In the genomic region with DNA sequence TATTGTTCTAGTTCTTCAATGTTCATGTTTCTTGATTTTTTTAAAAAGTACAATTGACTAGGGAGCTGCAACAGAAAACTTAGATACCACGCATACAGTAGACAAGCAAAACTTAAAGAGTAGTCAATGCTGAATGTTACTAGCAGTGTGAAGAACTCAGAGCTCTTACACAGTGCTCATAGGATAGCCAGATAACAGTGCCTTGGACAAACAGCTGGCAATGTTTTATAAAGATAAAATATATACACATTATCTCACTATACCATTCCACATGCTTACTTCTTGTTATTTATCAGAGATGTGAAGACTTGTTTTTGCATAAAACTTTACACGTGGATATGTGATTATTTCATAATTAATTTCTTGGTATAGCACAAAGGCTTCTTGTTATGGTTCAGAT, we compare ENCODE assay signal across 19 mouse cellular contexts. TPM values are rescaled to one million over a fixed set of nuclear protein-coding genes. Genes with fewer than 3 reads are reported as not detected.
DNase-seq lines count a peak whose midpoint lies in the region; ATAC-seq and TF ChIP-seq lines count a peak whose summit lies in the region.
"Had no signal": no experiment of that assay in that cellular context is flagged by ENCODE, and none has a peak within 500 bp of the region (broad histone marks: within the 10 kb centered on the region; RNA-seq: fewer than 3 reads in every experiment).

No protein-coding gene starts in this region.

- peak in 1 of 2 experiments; percentile 31; a peak in 1 of 4 replicates for TF ChIP-seq EP300 in MEL (IDR thresholded peaks at IDR 0.05; ENCODE audit: low read depth in 1 of 2, low read length in 2 of 2)
- TF ChIP-seq EP300 in liver, postnatal 0 days (IDR thresholded peaks at IDR 0.05; ENCODE audit: low read depth) = peak; percentile 95

- DNase-seq in MEL (ENCODE audit: low read depth, low spot score) = peak; percentile 8
- DNase-seq in c-Kit-positive CD71-positive TER-119-positive erythroid progenitor cells, embryonic 14.5 days (ENCODE audit: low spot score) = peak; percentile 25
- no peak for DNase-seq in liver, embryonic 13.5 days
- DNase-seq in liver, postnatal 0 days = no peak
- no peak for DNase-seq in lung, postnatal 25 days (ENCODE audit: low spot score)
- no peak for DNase-seq in spleen, postnatal 10 days (ENCODE audit: low spot score in 2 of 2)
- DNase-seq in heart, adult 8-10 months (ENCODE audit: low spot score) = no peak
- DNase-seq: adrenal gland, adult 8-10 months; cerebellum, adult 2 months; cerebellum, postnatal 10 days; gastrocnemius, postnatal 14 days; heart, adult 2 months had no signal

- H3K4me2 ChIP-seq in liver, embryonic 13.5 days = no peak overlapping the region
- H3K4me2 ChIP-seq in liver, postnatal 0 days (ENCODE audit: low read depth, low read length) = no peak overlapping the region
- H3K4me2 ChIP-seq: forebrain, embryonic 15.5 days; heart, embryonic 12.5 days; hindbrain, embryonic 15.5 days had no signal

- H3K79me2 ChIP-seq in MEL (ENCODE audit: control insufficient read depth, insufficient read depth, low read length, poor library complexity) = no peaks in the 10 kb centered on the region

- no peak for TF ChIP-seq RAD21 in MEL (IDR thresholded peaks at IDR 0.05; ENCODE audit: low read depth, low read length)

- no peak overlapping the region for H3K9ac ChIP-seq in MEL (ENCODE audit: control insufficient read depth, low read depth, low read length, poor library complexity, severe bottlenecking)
- H3K9ac ChIP-seq in liver, embryonic 13.5 days = no peak overlapping the region
- H3K9ac ChIP-seq in liver, postnatal 0 days (replicated peaks) = no peak overlapping the region
- H3K9ac ChIP-seq: forebrain, embryonic 15.5 days; heart, embryonic 12.5 days; hindbrain, embryonic 15.5 days had no signal

- no peaks in the 10 kb centered on the region for H3K9me3 ChIP-seq in MEL (replicated peaks; ENCODE audit: insufficient read depth, low read length)
- H3K9me3 ChIP-seq in liver, embryonic 13.5 days (replicated peaks) = no peaks in the 10 kb centered on the region
- H3K9me3 ChIP-seq in liver, postnatal 0 days (ENCODE audit: low read length) = no peaks in the 10 kb centered on the region
- H3K9me3 ChIP-seq: embryonic facial prominence, embryonic 10.5 days; forebrain, embryonic 15.5 days; heart, embryonic 12.5 days; hindbrain, embryonic 15.5 days had no signal

- H3K36me3 ChIP-seq in MEL (ENCODE audit: control insufficient read depth in 1 of 2, insufficient read depth in 2 of 2, low read length in 2 of 2) = no peaks in the 10 kb centered on the region
- H3K36me3 ChIP-seq in liver, embryonic 13.5 days = no peaks in the 10 kb centered on the region
- H3K36me3 ChIP-seq in liver, postnatal 0 days (replicated peaks; ENCODE audit: insufficient read depth, low read length) = no peaks in the 10 kb centered on the region
- H3K36me3 ChIP-seq: embryonic facial prominence, embryonic 10.5 days; forebrain, embryonic 15.5 days; heart, embryonic 12.5 days; hindbrain, embryonic 15.5 days had no signal

- H3K27ac ChIP-seq in MEL (ENCODE audit: control insufficient read depth, low read depth, low read length) = no peak overlapping the region
- no peak overlapping the region for H3K27ac ChIP-seq in liver, embryonic 13.5 days
- no peak overlapping the region for H3K27ac ChIP-seq in liver, postnatal 0 days (ENCODE audit: low read depth)
- H3K27ac ChIP-seq: embryonic facial prominence, embryonic 10.5 days; forebrain, embryonic 15.5 days; heart, adult 2 months; hindbrain, embryonic 15.5 days had no signal

- H3K4me1 ChIP-seq in MEL (ENCODE audit: control insufficient read depth in 1 of 2, insufficient read depth in 2 of 2, low read length in 2 of 2) = no peaks in the 10 kb centered on the region
- H3K4me1 ChIP-seq in liver, embryonic 13.5 days (replicated peaks) = no peaks in the 10 kb centered on the region
- H3K4me1 ChIP-seq in liver, postnatal 0 days (ENCODE audit: insufficient read depth) = no peaks in the 10 kb centered on the region
- H3K4me1 ChIP-seq: embryonic facial prominence, embryonic 10.5 days; forebrain, embryonic 15.5 days; heart, embryonic 12.5 days; hindbrain, embryonic 15.5 days had no signal

- TF ChIP-seq CTCF in MEL (IDR thresholded peaks at IDR 0.05 in 2 of 3, conservative IDR thresholded peaks at IDR 0.05 in 1 of 3; ENCODE audit: control insufficient read depth in 1 of 3, insufficient read depth in 1 of 3, low read depth in 2 of 3, low read length in 3 of 3, poor library complexity in 1 of 3, severe bottlenecking in 1 of 3) = no peak
- TF ChIP-seq CTCF in liver, postnatal 0 days (IDR thresholded peaks at IDR 0.05; ENCODE audit: low read depth) = no peak

- no peak overlapping the region for H3K4me3 ChIP-seq in MEL (ENCODE audit: control insufficient read depth in 1 of 2, insufficient read depth in 1 of 2, low read depth in 2 of 2, low read length in 2 of 2)
- H3K4me3 ChIP-seq in liver, embryonic 13.5 days (replicated peaks) = no peak overlapping the region
- no peak overlapping the region for H3K4me3 ChIP-seq in liver, postnatal 0 days (ENCODE audit: low read depth, low read length)
- H3K4me3 ChIP-seq: embryonic facial prominence, embryonic 10.5 days; erythroblast, embryonic 14.5 days; forebrain, embryonic 15.5 days; heart, adult 2 months; heart, embryonic 12.5 days; hindbrain, embryonic 15.5 days had no signal

- no peaks in the 10 kb centered on the region for H3K27me3 ChIP-seq in MEL (ENCODE audit: control insufficient read depth in 1 of 2, insufficient read depth in 2 of 2, low read length in 2 of 2)
- no peaks in the 10 kb centered on the region for H3K27me3 ChIP-seq in liver, embryonic 13.5 days
- H3K27me3 ChIP-seq in liver, postnatal 0 days (ENCODE audit: insufficient read depth, low read length) = no peaks in the 10 kb centered on the region
- H3K27me3 ChIP-seq: CH12.LX; forebrain, embryonic 15.5 days; heart, embryonic 12.5 days; hindbrain, embryonic 15.5 days had no signal

- peak; percentile 98 for ATAC-seq in liver, embryonic 13.5 days (ENCODE audit: low read depth)
- ATAC-seq in liver, postnatal 0 days = peak; percentile 88
- ATAC-seq: forebrain, embryonic 15.5 days had no signal

- TF ChIP-seq POLR2A in MEL (IDR thresholded peaks at IDR 0.05; ENCODE audit: control insufficient read depth in 1 of 2, insufficient read depth in 1 of 2, low read depth in 1 of 2, low read length in 2 of 2, poor library complexity in 1 of 2) = no peak

- WGBS in liver, embryonic 13.5 days (ENCODE audit: insufficient replicate concordance) = 43% methylated on average over 2 of the region's 2 CpGs
- 62% methylated on average over 2 of the region's 2 CpGs for WGBS in liver, postnatal 0 days (ENCODE audit: insufficient replicate concordance)

TF ChIP-seq in MEL, 35 proteins besides CTCF, POLR2A, EP300 and RAD21:
- peak; percentile 32; the same call in 1 of the 2 replicates for TF ChIP-seq ETS1 (IDR thresholded peaks at IDR 0.05; ENCODE audit: low read depth, low read length)
- TF ChIP-seq TCF12 (IDR thresholded peaks at IDR 0.05; ENCODE audit: low read depth, low read length) = peak; percentile 63; the same call in 1 of the 2 replicates
- no peak for TF ChIP-seq JUND (IDR thresholded peaks at IDR 0.05; ENCODE audit: low read depth, low read length)
- TF ChIP-seq MXI1 (IDR thresholded peaks at IDR 0.05; ENCODE audit: low read depth, low read length) = peak; percentile 15; the same call in 1 of the 2 replicates
- TF ChIP-seq USF2 (IDR thresholded peaks at IDR 0.05; ENCODE audit: borderline replicate concordance in 1 of 2, insufficient read depth in 1 of 2, low read depth in 1 of 2, low read length in 2 of 2) = no peak
- no peak for TF ChIP-seq TAL1 (IDR thresholded peaks at IDR 0.05; ENCODE audit: low read length)
- no peak for TF ChIP-seq CHD1 (IDR thresholded peaks at IDR 0.05; ENCODE audit: low read depth, low read length)
- no peak for TF ChIP-seq ZC3H11A (IDR thresholded peaks at IDR 0.05; ENCODE audit: low read depth, low read length)
- no peak for TF ChIP-seq NRF1 (IDR thresholded peaks at IDR 0.05; ENCODE audit: insufficient read depth, low read depth, low read length, poor library complexity, severe bottlenecking)
- no peak for TF ChIP-seq ZNF384 (IDR thresholded peaks at IDR 0.05; ENCODE audit: low read depth, low read length)

RNA-seq across cellular contexts. Expression of gene Gpr37, which starts 26.6 kb away (rescaled TPM):
- total RNA-seq in MEL (2012; rRNA removed) = not detected in 2 replicates
- not detected for polyA plus RNA-seq in MEL (2012; ENCODE audit: insufficient read depth in 1 of 2, insufficient read length in 2 of 2, low read depth in 1 of 2, low replicate concordance in 2 of 2, missing spikeins in 1 of 2)
- 0.06 and 0.08 TPM in 2 replicates for polyA plus RNA-seq in liver, embryonic 13.5 days (2015; fragmentation: Nextera tagmentation; extraction: Ambion mirVana)
- polyA plus RNA-seq in liver, postnatal 0 days (2015; fragmentation: Nextera tagmentation; extraction: Ambion mirVana) = 0.04 and 0.07 TPM in 2 replicates
- under 1 TPM in 1 of 4 experiments, not detected in 3; 0.09 TPM for total RNA-seq in heart, adult 8-10 months (2022)
- total RNA-seq: CH12.LX; heart, adult 2 months had no signal
- polyA plus RNA-seq: erythroblast, embryonic 14.5 days; gonadal fat pad, adult 2 months had no signal

Comparison
In these comparisons a context has a peak if more than half of its experiments do, and no peak if none do; other contexts are left out.
1. DNase-seq: peak in MEL (single experiment) and c-Kit-positive CD71-positive TER-119-positive erythroid progenitor cells, embryonic 14.5 days (single experiment); none in liver, embryonic 13.5 days (single experiment), liver, postnatal 0 days (single experiment), lung, postnatal 25 days (single experiment), spleen, postnatal 10 days (0 of 2) and heart, adult 8-10 months (single experiment).